Mouse (Mus musculus): ENCODE data around the gene Klf7. TPM values are rescaled to one million over a fixed set of nuclear protein-coding genes. Genes with fewer than 3 reads are reported as not detected.

Gene Klf7
- polyA plus RNA-seq, 1 experiment from 2014 or later = 5.6 TPM

- Histone ChIP-seq H3K4me1 (replicated peaks) (0 out of 2 replicates have a peak, but pooled peaks cover 9% of the 10 kb centered on the region), H3K27ac (no peak overlapping the region), H3K4me2 (peak overlapping the region; percentile 21; the same call in 1 of the 2 replicates), H3K4me3 (replicated peaks) (no peak overlapping the region), H3K36me3 (no peaks in the 10 kb centered on the region), H3K27me3 (no peaks in the 10 kb centered on the region), H3K9ac (no peak overlapping the region), H3K9me3 (replicated peaks) (no peaks in the 10 kb centered on the region)
- DNase-seq = no peak
- 24% methylated on average over 16 of the region's 16 CpGs for WGBS (ENCODE audit: insufficient replicate concordance)
- no peak for ATAC-seq (ENCODE audit: low read depth)
These were observed 103.5 kb downstream of the Klf7 start for GRCm38 (mm10) chr1:64018466-64019077.

DNA sequence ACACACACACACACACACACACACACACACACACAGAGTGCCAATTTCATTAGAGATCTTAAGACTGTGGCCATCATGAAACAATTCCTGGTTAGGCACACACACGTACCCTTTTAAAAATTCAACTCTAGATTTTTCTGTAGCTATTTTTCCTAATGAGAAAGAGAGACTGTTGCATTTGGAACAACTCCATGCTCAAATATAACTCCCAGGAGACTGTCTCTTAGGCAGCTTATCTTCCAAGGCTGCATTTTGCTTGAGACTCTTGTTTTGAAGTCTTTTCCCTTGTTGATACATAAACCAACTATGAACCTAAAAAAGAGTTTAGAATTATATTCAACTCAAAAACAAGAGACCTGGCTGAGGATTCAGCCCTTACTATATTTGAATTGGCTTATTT lies 108.0 kb downstream of the Klf7 start:
- Histone ChIP-seq H3K4me2 (no peak overlapping the region), H3K9me3 (replicated peaks) (no peaks in the 10 kb centered on the region), H3K27ac (no peak overlapping the region), H3K4me1 (replicated peaks) (0 out of 2 replicates have a peak, but pooled peaks cover 9% of the 10 kb centered on the region), H3K9ac (no peak overlapping the region), H3K4me3 (replicated peaks) (no peak overlapping the region), H3K27me3 (no peaks in the 10 kb centered on the region), H3K36me3 (no peaks in the 10 kb centered on the region)
- no peak for DNase-seq
- WGBS (ENCODE audit: insufficient replicate concordance) = 57% methylated on average over 1 of the region's 1 CpGs
- ATAC-seq (ENCODE audit: low read depth) = no peak

GRCm38 (mm10) chr1:64008994-64009393 lies 113.1 kb downstream of the Klf7 start:
- no peak overlapping the region for H3K4me2 ChIP-seq
- H3K9me3 ChIP-seq (replicated peaks) = no peaks in the 10 kb centered on the region
- H3K27ac ChIP-seq = no peak overlapping the region
- DNase-seq (no peak), ATAC-seq (ENCODE audit: low read depth) (no peak)
- no peak overlapping the region for H3K9ac ChIP-seq
- H3K27me3 ChIP-seq = no peaks in the 10 kb centered on the region
- H3K36me3 ChIP-seq = no peaks in the 10 kb centered on the region
- H3K4me3 ChIP-seq (replicated peaks) = no peak overlapping the region
- WGBS (ENCODE audit: insufficient replicate concordance) = 52% methylated on average over 2 of the region's 2 CpGs
- H3K4me1 ChIP-seq (replicated peaks) = no peaks in the 10 kb centered on the region

DNA sequence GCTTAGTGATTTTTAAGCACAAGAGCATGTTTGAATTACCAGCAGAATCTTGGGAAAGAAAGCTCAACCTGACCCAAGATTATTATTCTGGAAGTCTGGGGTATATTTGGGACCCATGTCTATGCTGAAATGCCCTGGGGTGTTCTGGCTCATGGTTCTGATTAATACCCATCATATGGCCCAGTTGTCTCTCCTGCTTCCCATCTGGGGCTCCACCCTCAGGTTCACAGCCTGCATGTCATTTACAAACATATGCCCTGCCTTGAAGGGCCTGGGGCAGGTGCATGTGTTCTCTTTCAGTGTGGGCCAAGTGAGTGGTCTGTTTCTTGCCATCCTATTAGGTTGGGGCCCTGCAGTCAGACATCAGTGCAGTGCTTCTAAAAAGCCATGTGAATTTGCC lies 114.1 kb downstream of the Klf7 start:
- ATAC-seq (ENCODE audit: low read depth) (no peak), DNase-seq (no peak)
- Histone ChIP-seq H3K27ac (no peak overlapping the region), H3K27me3 (no peaks in the 10 kb centered on the region), H3K9ac (no peak overlapping the region), H3K4me3 (replicated peaks) (no peak overlapping the region), H3K36me3 (no peaks in the 10 kb centered on the region), H3K9me3 (replicated peaks) (no peaks in the 10 kb centered on the region), H3K4me2 (no peak overlapping the region), H3K4me1 (replicated peaks) (no peaks in the 10 kb centered on the region)

GRCm38 (mm10) chr1:64005194-64005593 lies 116.9 kb downstream of the Klf7 start:
- no peak overlapping the region for H3K4me3 ChIP-seq (replicated peaks)
- H3K36me3 ChIP-seq = no peaks in the 10 kb centered on the region
- no peak overlapping the region for H3K4me2 ChIP-seq
- no peaks in the 10 kb centered on the region for H3K9me3 ChIP-seq (replicated peaks)
- no peak overlapping the region for H3K27ac ChIP-seq
- DNase-seq (no peak), ATAC-seq (ENCODE audit: low read depth) (no peak)
- H3K4me1 ChIP-seq (replicated peaks) = no peaks in the 10 kb centered on the region
- no peak overlapping the region for H3K9ac ChIP-seq
- 70% methylated on average over 2 of the region's 2 CpGs for WGBS (ENCODE audit: insufficient replicate concordance)
- no peaks in the 10 kb centered on the region for H3K27me3 ChIP-seq

DNA sequence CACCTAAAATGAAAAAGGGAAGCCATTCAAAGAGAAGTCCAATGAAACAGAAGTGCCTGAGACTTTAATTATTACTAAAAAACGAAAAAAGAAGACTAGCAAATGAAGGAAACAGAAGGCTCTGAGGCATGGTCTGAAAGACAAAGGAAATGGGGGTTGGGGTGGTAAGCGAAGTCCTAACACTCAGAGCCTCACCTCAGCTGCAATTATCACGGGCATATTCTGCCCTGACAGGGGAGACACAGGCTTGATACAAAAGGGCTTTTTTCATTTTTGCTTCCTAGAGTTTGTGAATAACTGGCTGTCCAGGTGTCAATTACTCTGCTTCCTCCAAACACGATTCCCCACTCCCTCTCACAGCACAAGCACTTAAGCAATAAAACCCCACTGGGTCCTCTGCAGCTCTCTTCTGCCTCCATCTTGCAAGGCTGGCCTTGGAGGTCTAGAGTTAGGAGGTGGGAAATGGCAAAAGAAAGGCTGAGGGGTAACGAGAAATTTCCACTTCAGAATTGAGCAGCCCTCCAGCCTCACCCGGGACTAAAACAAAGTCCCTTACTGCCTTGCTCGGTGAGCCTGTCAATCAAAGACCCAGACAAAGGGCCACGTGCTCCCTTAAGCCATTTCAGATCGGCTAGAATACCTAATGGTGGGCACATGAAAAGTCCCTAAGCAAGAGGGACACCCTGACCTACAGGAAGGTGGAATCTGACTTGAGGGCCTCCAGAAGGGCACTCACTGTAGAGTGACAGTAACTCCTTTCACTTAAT lies 118.4 kb downstream of the Klf7 start:
- 27% methylated on average over 9 of the region's 9 CpGs for WGBS (ENCODE audit: insufficient replicate concordance)
- Histone ChIP-seq H3K27ac (no peak overlapping the region), H3K27me3 (no peaks in the 10 kb centered on the region), H3K4me1 (replicated peaks) (no peaks in the 10 kb centered on the region), H3K4me2 (no peak overlapping the region), H3K36me3 (no peaks in the 10 kb centered on the region), H3K9me3 (replicated peaks) (no peaks in the 10 kb centered on the region), H3K9ac (no peak overlapping the region), H3K4me3 (replicated peaks) (no peak overlapping the region)
- DNase-seq = no peak
- ATAC-seq (ENCODE audit: low read depth) = no peak

- no peaks in the 10 kb centered on the region for H3K27me3 ChIP-seq
These were observed 120.0 kb downstream of the Klf7 start for GRCm38 (mm10) chr1:64002036-64002435.

GRCm38 (mm10) chr1:64000597-64000996 lies 121.5 kb downstream of the Klf7 start:
- Histone ChIP-seq H3K27ac (no peak overlapping the region), H3K9me3 (replicated peaks) (no peaks in the 10 kb centered on the region), H3K4me1 (replicated peaks) (no peaks in the 10 kb centered on the region), H3K4me3 (replicated peaks) (no peak overlapping the region), H3K9ac (no peak overlapping the region; the same call in 1 of the 2 replicates), H3K36me3 (no peaks in the 10 kb centered on the region), H3K4me2 (no peak overlapping the region), H3K27me3 (no peaks in the 10 kb centered on the region)
- 16% methylated on average over 2 of the region's 2 CpGs for WGBS (ENCODE audit: insufficient replicate concordance)
- no peak for DNase-seq
- no peak for ATAC-seq (ENCODE audit: low read depth)

More at GRCm38 (mm10) chr1:64002036-64002435, 120.0 kb downstream of the Klf7 start:
- no peak for ATAC-seq (ENCODE audit: low read depth)
- no peaks in the 10 kb centered on the region for H3K36me3 ChIP-seq
- 77% methylated on average over 6 of the region's 6 CpGs for WGBS (ENCODE audit: insufficient replicate concordance)
- no peak overlapping the region for H3K27ac ChIP-seq
- no peak overlapping the region for H3K4me3 ChIP-seq (replicated peaks)
- no peaks in the 10 kb centered on the region for H3K9me3 ChIP-seq (replicated peaks)
- no peaks in the 10 kb centered on the region for H3K4me1 ChIP-seq (replicated peaks)
- no peak overlapping the region for H3K4me2 ChIP-seq
- DNase-seq = no peak
- H3K9ac ChIP-seq = no peak overlapping the region

- Histone ChIP-seq H3K36me3 (no peaks in the 10 kb centered on the region), H3K4me3 (replicated peaks) (no peak overlapping the region), H3K4me1 (replicated peaks) (peaks cover 2% of the 10 kb centered on the region; the same call in 1 of the 2 replicates), H3K9ac (no peak overlapping the region), H3K27me3 (no peaks in the 10 kb centered on the region), H3K9me3 (replicated peaks) (no peaks in the 10 kb centered on the region), H3K4me2 (no peak overlapping the region), H3K27ac (no peak overlapping the region)
- ATAC-seq (ENCODE audit: low read depth) (no peak), DNase-seq (no peak)
- 64% methylated on average over 8 of the region's 8 CpGs for WGBS (ENCODE audit: insufficient replicate concordance)
These were observed 122.6 kb downstream of the Klf7 start for GRCm38 (mm10) chr1:63999481-63999880.

DNA sequence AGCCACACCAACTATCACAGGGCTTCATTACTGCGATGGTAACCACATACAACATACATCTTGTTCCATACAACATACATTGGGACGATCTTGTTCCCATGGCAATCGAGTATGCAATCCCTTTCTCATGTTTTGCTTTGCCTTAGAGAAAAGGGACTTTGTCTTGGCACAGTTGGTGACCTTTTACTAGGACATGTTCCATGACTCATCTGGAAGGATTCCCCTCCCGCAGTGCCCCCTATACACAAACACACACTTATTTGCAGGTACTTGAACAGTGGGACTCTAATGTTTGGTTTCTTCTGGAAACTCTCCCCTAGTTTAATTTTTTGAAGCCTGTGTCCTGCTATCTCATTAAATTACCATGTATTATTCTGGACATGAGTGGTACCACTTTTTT lies 123.2 kb downstream of the Klf7 start:
- Histone ChIP-seq H3K9me3 (replicated peaks) (no peaks in the 10 kb centered on the region), H3K4me2 (no peak overlapping the region), H3K36me3 (no peaks in the 10 kb centered on the region), H3K9ac (no peak overlapping the region), H3K4me1 (replicated peaks) (peaks cover 3% of the 10 kb centered on the region; the same call in 1 of the 2 replicates), H3K27me3 (no peaks in the 10 kb centered on the region), H3K4me3 (replicated peaks) (no peak overlapping the region), H3K27ac (no peak overlapping the region)
- no peak for DNase-seq
- no peak for ATAC-seq (ENCODE audit: low read depth)
- WGBS (ENCODE audit: insufficient replicate concordance) = 69% methylated on average over 4 of the region's 4 CpGs

- Histone ChIP-seq H3K9me3 (replicated peaks) (no peaks in the 10 kb centered on the region), H3K4me3 (replicated peaks) (no peak overlapping the region), H3K36me3 (no peaks in the 10 kb centered on the region), H3K9ac (no peak overlapping the region), H3K4me2 (no peak overlapping the region), H3K4me1 (replicated peaks) (peaks cover 3% of the 10 kb centered on the region; the same call in 1 of the 2 replicates), H3K27me3 (no peaks in the 10 kb centered on the region), H3K27ac (no peak overlapping the region)
- ATAC-seq (ENCODE audit: low read depth) (no peak), DNase-seq (no peak)
- 67% methylated on average over 2 of the region's 2 CpGs for WGBS (ENCODE audit: insufficient replicate concordance)
These were observed 123.9 kb downstream of the Klf7 start for GRCm38 (mm10) chr1:63998139-63998538.

DNA sequence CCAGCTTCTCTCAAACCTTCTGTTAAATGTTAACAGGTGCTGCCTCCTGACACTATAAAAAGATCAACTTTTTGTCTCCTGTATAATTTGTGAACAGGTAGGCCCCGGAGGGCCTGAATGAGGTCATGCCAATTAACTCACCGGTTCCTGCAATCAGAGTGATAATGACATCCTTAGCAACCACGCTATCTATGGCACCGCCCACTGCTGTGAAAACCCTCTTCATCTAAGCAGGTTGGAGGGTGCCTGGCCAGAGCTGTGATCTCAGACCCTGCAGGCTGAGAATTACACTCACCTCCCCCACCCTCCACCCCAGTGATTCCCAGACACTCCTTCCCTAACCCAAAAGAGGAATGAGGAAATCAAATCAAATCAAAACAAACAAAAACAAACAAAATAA lies 126.3 kb downstream of the Klf7 start:
- H3K9ac ChIP-seq = no peak overlapping the region
- no peak overlapping the region for H3K27ac ChIP-seq
- DNase-seq (no peak), ATAC-seq (ENCODE audit: low read depth) (no peak)
- no peaks in the 10 kb centered on the region for H3K9me3 ChIP-seq (replicated peaks)
- H3K36me3 ChIP-seq = no peaks in the 10 kb centered on the region
- H3K4me1 ChIP-seq (replicated peaks) = peaks cover 3% of the 10 kb centered on the region; the same call in 1 of the 2 replicates
- WGBS (ENCODE audit: insufficient replicate concordance) = 25% methylated on average over 4 of the region's 4 CpGs
- no peaks in the 10 kb centered on the region for H3K27me3 ChIP-seq
- H3K4me2 ChIP-seq = no peak overlapping the region
- no peak overlapping the region for H3K4me3 ChIP-seq (replicated peaks)
